Mouse (Mus musculus): ENCODE results near the gene Rnasek.

The Rnasek gene

DNA sequence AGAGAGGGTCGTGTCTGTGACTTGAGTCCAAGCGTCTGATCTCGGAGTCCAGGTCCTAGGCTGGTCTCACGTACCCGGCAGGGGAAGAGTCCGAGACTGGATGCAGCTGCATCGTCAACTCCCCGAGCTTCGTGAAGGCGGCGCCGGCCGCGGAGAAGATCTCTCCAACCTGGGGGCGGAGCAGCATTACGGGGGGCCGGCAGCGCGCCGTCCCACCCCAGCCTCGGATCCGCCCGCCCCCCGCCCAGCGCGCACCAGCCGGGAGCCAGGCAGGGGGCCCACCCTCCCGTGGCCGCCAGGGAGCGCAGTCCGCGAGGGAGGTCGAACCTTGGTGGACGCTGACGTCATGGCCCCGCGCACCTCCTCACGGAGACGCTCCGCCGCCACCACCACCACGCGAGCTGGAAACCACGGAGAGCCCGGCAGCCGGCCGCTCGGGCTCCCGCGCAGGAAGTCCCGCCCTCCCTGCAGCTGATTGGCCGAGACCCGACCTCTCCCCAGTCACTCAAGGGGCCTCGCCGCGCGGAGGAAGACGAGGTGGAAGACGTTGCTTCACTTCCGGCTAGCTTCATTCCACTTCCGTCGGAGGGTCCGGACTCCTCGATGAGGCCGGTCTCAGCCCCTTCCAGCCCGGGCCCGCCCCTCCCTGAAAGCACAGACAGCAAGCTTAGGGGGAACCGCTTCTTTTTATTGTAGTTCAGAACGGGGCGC lies 2.0 kb downstream of the Rnasek start, which contains the start of gene 0610010K14Rik:
TSS of gene 0610010K14Rik (minus strand) at position 458 of the 711 bp plus-strand sequence.
- in situ Hi-C loops (cut with MboI; ENCODE audit: unreplicated experiment in 2 of 2) = loop anchor here (25.0 kb wide), 3 partner anchors 275 to 525 kb away; partner anchors contain the start of genes Gltpd2 (in 2 of the 2), Tm4sf5 (in 2 of the 2), Vmo1 (in 2 of the 2) and 4930544D05Rik (in 1 of the 2)

- in situ Hi-C loops (cut with MboI; ENCODE audit: unreplicated experiment in 2 of 2) = loop anchor here (25.0 kb wide), 3 partner anchors 276 to 526 kb away; partner anchors contain the start of genes Gltpd2 (in 2 of the 2), Tm4sf5 (in 2 of the 2), Vmo1 (in 2 of the 2) and 4930544D05Rik (in 1 of the 2)
Measured at GRCm38 (mm10) chr11:70236717-70237116, 2.9 kb downstream of the Rnasek start.

GRCm38 (mm10) chr11:70235254-70235900 lies 4.3 kb downstream of the Rnasek start:
- in situ Hi-C loops (cut with MboI; ENCODE audit: unreplicated experiment in 2 of 2) = loop anchor here (25.0 kb wide), 3 partner anchors 277 to 527 kb away; partner anchors contain the start of genes Gltpd2 (in 2 of the 2), Tm4sf5 (in 2 of the 2), Vmo1 (in 2 of the 2) and 4930544D05Rik (in 1 of the 2)

GRCm38 (mm10) chr11:70234497-70234896 lies 5.1 kb downstream of the Rnasek start:
- in situ Hi-C loops (cut with MboI; ENCODE audit: unreplicated experiment in 2 of 2) = loop anchor here (25.0 kb wide), 3 partner anchors 278 to 528 kb away; partner anchors contain the start of genes Gltpd2 (in 2 of the 2), Tm4sf5 (in 2 of the 2), Vmo1 (in 2 of the 2) and 4930544D05Rik (in 1 of the 2)

DNA sequence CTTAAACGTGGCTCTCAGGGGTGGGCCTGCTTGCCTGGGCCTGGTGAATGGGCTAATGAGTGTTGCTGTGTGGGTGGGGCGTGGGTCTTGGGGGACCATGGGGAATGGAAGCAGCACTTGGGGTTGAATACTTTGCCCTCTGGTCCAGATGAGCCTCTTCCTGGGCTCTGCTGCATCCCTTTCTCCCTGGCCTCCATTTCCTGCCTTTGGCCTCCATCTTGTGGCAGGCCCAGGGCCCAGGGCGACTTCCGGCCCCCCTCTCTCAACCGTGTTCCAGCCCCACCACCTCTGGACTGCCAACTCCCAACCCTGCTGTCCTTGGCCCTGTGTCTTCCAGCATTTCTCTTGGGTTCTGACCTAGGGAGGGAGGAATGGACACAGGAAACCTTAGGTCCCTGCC lies 5.6 kb downstream of the Rnasek start:
- in situ Hi-C loops (cut with MboI; ENCODE audit: unreplicated experiment in 2 of 2) = loop anchor here (25.0 kb wide), 3 partner anchors 278 to 528 kb away; partner anchors contain the start of genes Gltpd2 (in 2 of the 2), Tm4sf5 (in 2 of the 2), Vmo1 (in 2 of the 2) and 4930544D05Rik (in 1 of the 2)

GRCm38 (mm10) chr11:70233016-70233415 lies 6.6 kb downstream of the Rnasek start:
- in situ Hi-C loops (cut with MboI; ENCODE audit: unreplicated experiment in 2 of 2) = loop anchor here (25.0 kb wide), 3 partner anchors 279 to 529 kb away; partner anchors contain the start of genes Gltpd2 (in 2 of the 2), Tm4sf5 (in 2 of the 2), Vmo1 (in 2 of the 2) and 4930544D05Rik (in 1 of the 2)

DNA sequence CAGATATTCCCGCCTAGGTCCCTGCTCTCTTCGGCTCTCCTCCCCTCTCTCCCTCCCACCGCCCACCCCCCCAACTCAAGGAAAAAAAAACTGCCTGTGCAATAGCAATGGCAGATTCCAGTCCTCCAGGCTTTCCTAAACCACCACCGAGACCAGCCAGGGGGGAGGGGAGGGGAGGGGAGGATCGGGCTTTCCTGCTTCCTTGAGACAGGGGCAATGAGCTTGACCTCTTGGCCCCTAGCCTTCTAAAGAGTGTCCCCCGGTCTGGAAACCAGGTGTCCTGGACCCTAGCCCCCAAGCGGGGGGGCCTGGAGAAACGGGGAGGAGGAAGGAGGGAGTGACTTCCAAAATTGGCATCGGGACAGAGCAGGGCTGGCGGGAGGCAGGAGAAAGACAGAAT lies 7.1 kb downstream of the Rnasek start:
- in situ Hi-C loops (cut with MboI; ENCODE audit: unreplicated experiment in 2 of 2) = loop anchor here (25.0 kb wide), 3 partner anchors 280 to 530 kb away; partner anchors contain the start of genes Gltpd2 (in 2 of the 2), Tm4sf5 (in 2 of the 2), Vmo1 (in 2 of the 2) and 4930544D05Rik (in 1 of the 2)

DNA sequence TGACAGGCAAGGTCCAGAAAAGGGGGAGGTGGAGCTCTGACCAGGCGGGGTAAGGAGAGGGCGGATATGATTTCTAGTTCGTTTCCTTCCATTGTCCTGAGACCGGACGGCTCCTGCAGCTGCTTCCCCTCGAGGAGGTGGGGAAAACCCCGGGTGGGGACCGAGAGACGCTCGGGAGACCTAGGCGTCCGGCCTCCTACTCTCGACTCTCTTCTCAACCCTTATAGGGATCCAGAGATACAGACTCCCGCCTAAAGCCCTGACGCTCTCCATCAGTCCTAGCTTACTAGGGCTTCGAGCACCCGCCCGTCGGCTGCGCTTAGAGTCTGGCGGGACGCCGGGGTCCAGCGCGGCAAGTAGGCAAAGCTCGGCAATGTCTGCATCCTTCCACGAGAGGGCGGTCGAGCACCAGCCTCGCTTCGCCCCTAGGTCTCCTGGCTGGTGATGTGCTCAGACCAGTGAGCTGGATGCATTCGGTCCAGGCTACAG lies 9.4 kb downstream of the Rnasek start:
- in situ Hi-C loops (cut with MboI; ENCODE audit: unreplicated experiment in 2 of 2) = loop anchor here (25.0 kb wide), 3 partner anchors 282 to 532 kb away; partner anchors contain the start of genes Gltpd2 (in 2 of the 2), Tm4sf5 (in 2 of the 2), Vmo1 (in 2 of the 2) and 4930544D05Rik (in 1 of the 2)

DNA sequence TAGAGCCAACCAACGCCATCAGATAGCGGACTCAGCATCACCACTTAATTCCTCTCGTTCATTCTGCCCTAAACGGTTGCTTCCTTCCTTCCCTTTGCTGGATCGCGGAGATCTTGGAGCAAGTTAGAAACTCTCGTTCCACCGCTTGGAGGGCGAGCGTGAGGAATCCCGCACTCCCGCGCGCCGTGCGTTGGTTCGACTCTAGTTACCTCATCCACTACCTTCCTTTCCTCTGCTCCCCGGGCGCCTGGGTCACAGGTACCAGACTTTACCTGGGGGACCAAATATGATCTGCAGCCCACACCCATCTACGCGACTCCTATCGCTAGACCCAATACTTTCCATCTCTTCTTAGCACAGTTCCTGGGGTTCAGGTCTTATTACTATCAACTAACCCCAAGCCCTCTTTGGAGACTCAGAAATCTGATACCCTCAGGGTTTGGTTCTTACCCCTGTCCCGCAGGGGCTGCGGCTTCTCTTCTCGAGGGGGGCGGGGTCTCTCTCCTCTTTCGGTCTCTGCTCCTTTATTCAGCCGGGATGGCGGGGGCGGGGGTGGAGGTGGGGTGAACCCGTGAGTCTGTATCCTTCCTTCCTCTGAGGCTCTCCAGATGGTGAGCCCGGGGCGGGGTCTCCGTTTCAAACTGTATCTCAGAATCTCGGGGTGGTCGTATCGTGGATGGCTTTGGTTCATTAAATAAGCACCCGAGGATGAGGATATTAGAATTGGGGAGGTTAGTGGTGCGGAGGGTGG lies 10.2 kb downstream of the Rnasek start, which contains the start of gene Bcl6b:
TSS of gene Bcl6b (minus strand) at position 539 of the 751 bp plus-strand sequence.
- in situ Hi-C loops (cut with MboI; ENCODE audit: unreplicated experiment in 2 of 2) = loop anchor here (25.0 kb wide), 3 partner anchors 283 to 533 kb away; partner anchors contain the start of genes Gltpd2 (in 2 of the 2), Tm4sf5 (in 2 of the 2), Vmo1 (in 2 of the 2) and 4930544D05Rik (in 1 of the 2)

DNA sequence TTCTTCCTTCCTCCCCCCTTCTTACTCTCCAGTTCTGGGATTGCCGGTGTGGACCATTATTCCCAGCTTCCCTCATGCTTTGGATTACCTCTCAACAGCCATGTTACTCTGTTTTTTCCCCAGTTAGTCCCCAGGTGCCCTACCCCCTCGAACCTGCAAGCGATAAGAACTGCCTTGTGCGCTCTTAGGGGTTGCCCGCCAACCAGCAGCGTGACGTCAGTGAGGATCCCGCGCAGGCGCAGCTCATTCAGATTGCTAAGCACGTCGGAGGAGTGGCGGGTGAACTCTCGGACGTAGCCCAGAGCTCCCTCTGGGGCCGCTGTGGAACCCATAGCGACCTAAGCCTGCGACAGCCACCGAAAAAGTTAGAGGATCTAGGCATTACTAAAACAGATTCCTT lies 10.8 kb downstream of the Rnasek start:
- in situ Hi-C loops (cut with MboI; ENCODE audit: unreplicated experiment in 2 of 2) = loop anchor here (25.0 kb wide), 3 partner anchors 283 to 533 kb away; partner anchors contain the start of genes Gltpd2 (in 2 of the 2), Tm4sf5 (in 2 of the 2), Vmo1 (in 2 of the 2) and 4930544D05Rik (in 1 of the 2)

GRCm38 (mm10) chr11:70227661-70228245 lies 11.9 kb downstream of the Rnasek start:
- in situ Hi-C loops (cut with MboI; ENCODE audit: unreplicated experiment in 2 of 2) = loop anchor here (25.0 kb wide), 3 partner anchors 285 to 535 kb away; partner anchors contain the start of genes Gltpd2 (in 2 of the 2), Tm4sf5 (in 2 of the 2), Vmo1 (in 2 of the 2) and 4930544D05Rik (in 1 of the 2)

DNA sequence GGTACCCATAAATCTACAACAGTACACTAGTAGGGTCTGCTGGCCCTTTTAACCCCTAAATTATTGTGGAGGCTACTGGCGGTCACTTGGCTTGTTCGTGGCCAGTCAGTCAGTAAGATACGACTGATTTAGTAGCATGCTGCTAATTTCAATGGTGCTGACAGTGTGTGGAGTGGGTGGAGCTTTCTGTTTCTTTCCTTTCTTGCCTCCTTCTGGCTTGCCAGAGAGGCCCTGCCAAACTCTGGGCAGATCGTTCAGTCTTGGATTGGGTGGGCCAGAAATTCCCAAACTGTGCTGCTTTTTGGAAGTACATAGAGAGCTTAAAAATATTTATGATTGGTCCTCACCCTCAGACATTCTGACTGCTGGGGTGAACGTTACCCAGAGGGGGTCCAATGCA lies 12.5 kb downstream of the Rnasek start:
- in situ Hi-C loops (cut with MboI; ENCODE audit: unreplicated experiment in 2 of 2) = loop anchor here (25.0 kb wide), 3 partner anchors 285 to 535 kb away; partner anchors contain the start of genes Gltpd2 (in 2 of the 2), Tm4sf5 (in 2 of the 2), Vmo1 (in 2 of the 2) and 4930544D05Rik (in 1 of the 2)

- in situ Hi-C loops (cut with MboI; ENCODE audit: unreplicated experiment in 2 of 2) = loop anchor here (25.0 kb wide), 3 partner anchors 286 to 536 kb away; partner anchors contain the start of genes Gltpd2 (in 2 of the 2), Tm4sf5 (in 2 of the 2), Vmo1 (in 2 of the 2) and 4930544D05Rik (in 1 of the 2)
Measured at GRCm38 (mm10) chr11:70226602-70226890, 13.1 kb downstream of the Rnasek start.

DNA sequence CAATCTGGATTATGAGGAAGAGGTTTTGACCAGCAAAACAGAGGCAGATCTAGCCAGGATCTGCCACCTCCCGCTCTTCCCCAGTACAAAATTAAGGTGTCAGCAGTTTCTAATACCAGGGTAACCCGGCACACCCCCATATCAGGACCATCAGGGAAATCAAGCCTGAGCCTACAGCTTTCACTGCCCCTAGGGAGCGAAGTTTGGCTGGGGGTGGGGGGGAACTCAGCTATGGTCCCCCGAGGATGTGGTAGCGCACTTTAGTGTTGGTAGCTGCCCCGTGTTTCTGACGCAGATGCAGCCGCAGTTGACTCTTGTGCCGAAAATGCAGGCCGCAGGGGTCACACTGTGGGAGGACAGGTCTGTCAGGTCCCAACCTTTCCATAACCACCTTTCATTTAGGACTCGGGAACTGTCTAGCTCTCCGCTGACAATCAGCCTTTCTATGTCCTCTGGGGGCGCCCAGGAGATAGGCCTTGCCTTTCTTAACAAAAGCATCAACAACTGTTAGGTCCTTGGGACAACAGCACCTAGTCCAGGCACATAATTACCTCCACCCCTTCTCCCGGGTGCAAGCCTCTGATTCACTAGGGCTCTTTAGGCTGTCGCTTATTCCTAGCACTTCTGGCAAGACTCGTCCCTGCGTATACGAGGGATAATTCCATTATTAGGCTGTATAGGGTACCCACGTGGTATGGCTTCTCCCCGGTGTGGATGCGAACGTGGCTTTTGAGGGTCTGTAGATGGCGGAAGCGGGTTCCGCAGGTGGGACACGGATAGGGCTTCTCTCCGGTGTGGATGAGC lies 13.6 kb downstream of the Rnasek start:
- in situ Hi-C loops (cut with MboI; ENCODE audit: unreplicated experiment in 2 of 2) = loop anchor here (25.0 kb wide), 3 partner anchors 286 to 536 kb away; partner anchors contain the start of genes Gltpd2 (in 2 of the 2), Tm4sf5 (in 2 of the 2), Vmo1 (in 2 of the 2) and 4930544D05Rik (in 1 of the 2)

DNA sequence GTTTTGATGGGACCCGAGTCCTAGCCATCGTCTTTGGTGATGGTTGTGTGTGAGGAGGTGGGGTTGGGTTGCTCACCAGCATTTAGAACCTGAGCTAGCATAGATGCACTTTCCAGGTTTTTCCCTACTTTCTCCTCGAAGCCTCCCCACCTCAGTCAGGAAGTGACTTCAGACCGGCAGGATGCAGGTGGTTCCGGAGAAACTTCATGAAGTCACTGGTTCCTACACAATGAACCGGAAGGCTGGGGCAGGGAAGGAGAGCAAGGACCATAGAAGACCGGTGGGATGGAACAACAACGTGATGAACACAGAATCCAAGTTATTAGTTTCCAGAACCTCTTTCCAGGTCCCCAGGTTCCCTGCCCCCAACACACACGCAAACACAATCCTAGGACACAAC lies 15.9 kb downstream of the Rnasek start:
- in situ Hi-C loops (cut with MboI; ENCODE audit: unreplicated experiment in 2 of 2) = loop anchor here in 1 of 2 experiments (25.0 kb wide), 1 partner anchor 536 kb away; the partner anchor contains the start of genes Senp3, Tnfsf12, Tnfsf13 and Tnfsfm13

GRCm38 (mm10) chr11:70221603-70222500 lies 17.8 kb downstream of the Rnasek start:
- in situ Hi-C loops (cut with MboI; ENCODE audit: unreplicated experiment in 2 of 2) = loop anchor here in 1 of 2 experiments (25.0 kb wide), 1 partner anchor 535 kb away; the partner anchor contains the start of genes Senp3, Tnfsf12, Tnfsf13 and Tnfsfm13
